Mouse (Mus musculus): ENCODE results near the gene Nktr. TPM values are rescaled to one million over a fixed set of nuclear protein-coding genes. Genes with fewer than 3 reads are reported as not detected.

The Nktr gene
- polyA plus RNA-seq, 1 experiment from 2014 or later = 58.8 TPM

DNA sequence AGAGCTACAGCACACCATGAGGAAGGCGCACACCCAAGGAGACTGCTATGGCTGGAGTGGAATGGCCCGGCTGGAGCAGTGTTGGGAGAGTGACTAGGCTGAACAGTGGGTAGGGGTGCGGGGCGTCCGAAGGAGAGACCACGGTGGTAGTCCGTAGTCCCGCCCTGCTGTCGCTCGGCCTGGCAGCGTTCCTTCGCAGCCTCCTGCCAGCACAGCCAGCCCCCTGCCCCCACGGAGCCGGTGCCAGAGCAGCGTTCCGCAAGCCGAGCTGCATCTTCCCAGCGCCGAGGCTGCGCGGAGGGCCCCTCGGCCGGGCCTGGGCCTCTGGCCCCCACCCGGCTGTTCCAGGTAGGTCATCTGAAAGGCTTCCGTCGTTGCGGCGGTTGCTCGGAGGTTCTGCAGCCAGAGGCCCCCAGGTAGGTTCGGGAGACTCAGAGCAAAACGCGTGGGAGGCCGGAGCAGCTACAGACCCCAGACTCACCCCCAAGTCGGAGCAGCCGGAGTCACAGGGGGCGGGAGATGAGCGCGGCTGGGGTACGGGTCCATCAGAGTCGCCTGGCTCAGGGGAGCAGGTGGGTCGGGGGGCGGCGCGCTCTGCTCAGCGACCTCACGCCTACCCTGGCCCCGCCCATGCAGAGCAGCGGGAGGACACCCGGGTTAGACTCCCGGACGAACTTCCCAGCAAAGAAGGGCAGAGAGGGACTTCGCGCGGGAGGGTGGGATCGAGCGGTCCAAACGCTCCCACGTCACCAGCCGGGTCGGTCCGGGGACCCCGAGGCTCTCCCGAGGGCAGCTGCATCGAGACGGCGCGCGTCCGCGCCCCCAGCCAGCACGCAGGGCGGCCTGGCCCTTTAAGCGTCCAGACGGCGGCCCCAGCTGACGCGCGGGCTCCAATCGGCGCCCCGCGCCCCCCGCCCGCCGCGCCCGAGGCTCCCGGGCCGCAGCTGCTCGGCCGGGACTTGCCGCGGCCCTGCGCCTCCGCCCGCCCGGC lies 40.4 kb downstream of the Nktr start, which contains the start of gene Zfp651:
TSS of gene Zfp651 (plus strand) at position 240 of the 991 bp plus-strand sequence.
- Histone ChIP-seq H3K27ac (peak within 1 kb of the TSS; percentile 95), H3K36me3 (peaks cover 52% of the 10 kb centered on the region), H3K4me1 (peaks cover 54% of the 10 kb centered on the region), H3K4me3 (peak within 1 kb of the TSS; percentile 68), H3K27me3 (ENCODE audit: low read depth, poor library complexity, severe bottlenecking) (no peaks in the 10 kb centered on the region), H3K9me3 (replicated peaks) (no peaks in the 10 kb centered on the region)
- 2% methylated on average over 96 of the region's 97 CpGs for WGBS
- DNase-seq (ENCODE audit: low spot score) = peak; percentile 80

- no peaks in the 10 kb centered on the region for H3K27me3 ChIP-seq (ENCODE audit: low read depth, poor library complexity, severe bottlenecking)
- H3K4me3 ChIP-seq = peak overlapping the region; percentile 68
- H3K4me1 ChIP-seq = peaks cover 54% of the 10 kb centered on the region
- H3K9me3 ChIP-seq (replicated peaks) = no peaks in the 10 kb centered on the region
- 2% methylated on average over 43 of the region's 43 CpGs for WGBS
- H3K27ac ChIP-seq = peak overlapping the region; percentile 95
- peak; percentile 90 for DNase-seq (ENCODE audit: low spot score)
- H3K36me3 ChIP-seq = peaks cover 52% of the 10 kb centered on the region
These were observed 41.5 kb downstream of the Nktr start for GRCm38 (mm10) chr9:121760271-121761090.

- Histone ChIP-seq H3K4me3 (peak overlapping the region; percentile 68), H3K36me3 (peaks cover 52% of the 10 kb centered on the region), H3K27me3 (ENCODE audit: low read depth, poor library complexity, severe bottlenecking) (no peaks in the 10 kb centered on the region), H3K9me3 (replicated peaks) (no peaks in the 10 kb centered on the region), H3K4me1 (peaks cover 54% of the 10 kb centered on the region), H3K27ac (peak overlapping the region; percentile 95)
- 67% methylated on average over 10 of the region's 10 CpGs for WGBS
- DNase-seq (ENCODE audit: low spot score) = no peak
These were observed 42.2 kb downstream of the Nktr start for GRCm38 (mm10) chr9:121761091-121761665.

GRCm38 (mm10) chr9:121761787-121762186 lies 42.8 kb downstream of the Nktr start:
- Histone ChIP-seq H3K27me3 (ENCODE audit: low read depth, poor library complexity, severe bottlenecking) (no peaks in the 10 kb centered on the region), H3K9me3 (replicated peaks) (no peaks in the 10 kb centered on the region), H3K4me1 (peaks cover 53% of the 10 kb centered on the region), H3K4me3 (no peak overlapping the region), H3K27ac (peak overlapping the region; percentile 95; the same call in 1 of the 2 replicates), H3K36me3 (peaks cover 53% of the 10 kb centered on the region)
- 83% methylated on average over 8 of the region's 8 CpGs for WGBS
- DNase-seq (ENCODE audit: low spot score) = no peak

GRCm38 (mm10) chr9:121762248-121762647 lies 43.3 kb downstream of the Nktr start:
- H3K36me3 ChIP-seq = peaks cover 55% of the 10 kb centered on the region
- no peak for DNase-seq (ENCODE audit: low spot score)
- H3K27me3 ChIP-seq (ENCODE audit: low read depth, poor library complexity, severe bottlenecking) = no peaks in the 10 kb centered on the region
- WGBS = 88% methylated on average over 10 of the region's 10 CpGs
- peaks cover 50% of the 10 kb centered on the region for H3K4me1 ChIP-seq
- no peaks in the 10 kb centered on the region for H3K9me3 ChIP-seq (replicated peaks)
- no peak overlapping the region for H3K4me3 ChIP-seq
- 0 out of 2 replicates have a peak overlapping the region, but pooled peaks have one; percentile 11 for H3K27ac ChIP-seq

- 95% methylated on average over 25 of the region's 25 CpGs for WGBS
- DNase-seq (ENCODE audit: low spot score) = no peak
- H3K4me1 ChIP-seq = peaks cover 45% of the 10 kb centered on the region
- H3K27ac ChIP-seq = no peak overlapping the region
- no peak overlapping the region for H3K4me3 ChIP-seq
- H3K9me3 ChIP-seq (replicated peaks) = no peaks in the 10 kb centered on the region
- H3K36me3 ChIP-seq = peaks cover 60% of the 10 kb centered on the region
- H3K27me3 ChIP-seq (ENCODE audit: low read depth, poor library complexity, severe bottlenecking) = no peaks in the 10 kb centered on the region
These were observed 43.8 kb downstream of the Nktr start for GRCm38 (mm10) chr9:121762761-121763160.

DNA sequence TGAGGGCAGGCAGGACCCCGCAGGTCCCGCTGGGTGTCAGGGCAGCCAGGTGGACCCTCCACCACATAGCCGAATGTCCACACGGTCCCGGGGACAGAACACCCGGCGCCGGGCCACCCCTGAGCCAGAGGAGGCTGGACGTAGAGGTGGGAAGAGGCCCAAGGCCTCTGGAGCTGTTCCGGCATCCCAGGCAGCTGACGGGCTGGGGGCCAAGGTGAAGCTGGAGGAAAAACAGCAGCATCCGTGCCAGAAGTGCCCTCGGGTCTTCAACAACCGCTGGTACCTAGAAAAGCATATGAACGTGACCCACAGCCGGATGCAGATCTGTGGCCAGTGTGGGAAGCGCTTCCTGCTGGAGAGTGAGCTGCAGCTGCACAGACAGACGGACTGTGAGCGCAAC lies 44.7 kb downstream of the Nktr start:
- Histone ChIP-seq H3K27me3 (ENCODE audit: low read depth, poor library complexity, severe bottlenecking) (no peaks in the 10 kb centered on the region), H3K27ac (no peak overlapping the region), H3K4me3 (no peak overlapping the region), H3K9me3 (replicated peaks) (no peaks in the 10 kb centered on the region), H3K36me3 (peaks cover 69% of the 10 kb centered on the region), H3K4me1 (peaks cover 36% of the 10 kb centered on the region)
- WGBS = 92% methylated on average over 19 of the region's 19 CpGs
- no peak for DNase-seq (ENCODE audit: low spot score)

GRCm38 (mm10) chr9:121765166-121765855 lies 46.3 kb downstream of the Nktr start:
- Histone ChIP-seq H3K4me1 (peaks cover 22% of the 10 kb centered on the region), H3K36me3 (peaks cover 74% of the 10 kb centered on the region), H3K9me3 (replicated peaks) (no peaks in the 10 kb centered on the region), H3K4me3 (no peak overlapping the region), H3K27me3 (ENCODE audit: low read depth, poor library complexity, severe bottlenecking) (no peaks in the 10 kb centered on the region), H3K27ac (no peak overlapping the region)
- DNase-seq (ENCODE audit: low spot score) = no peak
- WGBS = 94% methylated on average over 16 of the region's 16 CpGs

- WGBS = 80% methylated on average over 5 of the region's 5 CpGs
- Histone ChIP-seq H3K9me3 (replicated peaks) (no peaks in the 10 kb centered on the region), H3K36me3 (peaks cover 18% of the 10 kb centered on the region), H3K4me3 (no peak overlapping the region), H3K4me1 (peaks cover under 1% of the 10 kb centered on the region), H3K27ac (no peak overlapping the region), H3K27me3 (ENCODE audit: low read depth, poor library complexity, severe bottlenecking) (peaks cover 20% of the 10 kb centered on the region)
- DNase-seq (ENCODE audit: low spot score) = no peak
These were observed 53.4 kb downstream of the Nktr start for GRCm38 (mm10) chr9:121772412-121772811.

GRCm38 (mm10) chr9:121775951-121776350 lies 57.0 kb downstream of the Nktr start:
- peaks cover 52% of the 10 kb centered on the region for H3K27me3 ChIP-seq (ENCODE audit: low read depth, poor library complexity, severe bottlenecking)
- H3K4me3 ChIP-seq = no peak overlapping the region
- no peak overlapping the region for H3K27ac ChIP-seq
- no peaks in the 10 kb centered on the region for H3K36me3 ChIP-seq
- no peaks in the 10 kb centered on the region for H3K9me3 ChIP-seq (replicated peaks)
- WGBS = 84% methylated on average over 10 of the region's 10 CpGs
- peaks cover 11% of the 10 kb centered on the region for H3K4me1 ChIP-seq
- DNase-seq (ENCODE audit: low spot score) = no peak

GRCm38 (mm10) chr9:121776511-121776910 lies 57.5 kb downstream of the Nktr start:
- Histone ChIP-seq H3K27me3 (ENCODE audit: low read depth, poor library complexity, severe bottlenecking) (peaks cover 52% of the 10 kb centered on the region), H3K9me3 (replicated peaks) (no peaks in the 10 kb centered on the region), H3K4me3 (no peak overlapping the region), H3K4me1 (peaks cover 11% of the 10 kb centered on the region), H3K36me3 (no peaks in the 10 kb centered on the region), H3K27ac (no peak overlapping the region)
- DNase-seq (ENCODE audit: low spot score) = no peak
- WGBS = 88% methylated on average over 7 of the region's 7 CpGs

DNA sequence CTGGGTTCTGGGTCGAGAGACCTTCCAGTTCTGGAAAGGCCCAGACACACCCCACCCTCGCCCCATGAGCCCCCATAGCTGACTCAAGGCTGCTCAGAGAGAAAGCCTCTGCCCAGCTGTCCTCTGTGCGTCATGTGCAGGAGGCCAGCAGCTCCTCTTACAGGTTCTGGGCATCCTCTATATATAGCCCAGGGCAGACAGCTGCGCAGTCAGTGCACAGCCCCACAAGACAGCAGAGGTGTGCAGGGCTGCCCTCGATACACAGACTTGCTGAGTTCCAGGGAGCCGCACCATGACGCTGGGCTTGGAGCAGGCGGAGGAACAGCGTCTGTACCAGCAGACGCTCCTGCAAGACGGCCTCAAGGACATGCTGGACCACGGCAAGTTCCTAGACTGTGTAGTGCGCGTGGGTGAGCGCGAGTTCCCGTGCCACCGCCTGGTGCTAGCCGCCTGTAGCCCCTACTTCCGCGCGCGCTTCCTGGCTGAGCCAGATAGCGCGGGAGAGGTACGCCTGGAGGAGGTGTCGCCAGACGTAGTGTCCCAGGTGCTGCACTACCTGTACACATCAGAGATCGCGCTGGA lies 58.6 kb downstream of the Nktr start, which contains the start of gene Klhl40:
TSS of gene Klhl40 (plus strand) at position 124 of the 582 bp plus-strand sequence.
- peaks cover 52% of the 10 kb centered on the region for H3K27me3 ChIP-seq (ENCODE audit: low read depth, poor library complexity, severe bottlenecking)
- H3K4me3 ChIP-seq = peak within 1 kb of the TSS; percentile 42
- no peaks in the 10 kb centered on the region for H3K36me3 ChIP-seq
- DNase-seq (ENCODE audit: low spot score) = no peak
- 23% methylated on average over 30 of the region's 30 CpGs for WGBS
- no peak within 1 kb of the TSS for H3K27ac ChIP-seq
- peaks cover 11% of the 10 kb centered on the region for H3K4me1 ChIP-seq
- no peaks in the 10 kb centered on the region for H3K9me3 ChIP-seq (replicated peaks)
